Mouse (Mus musculus): ENCODE measurements around the gene Gm26602. TPM values are rescaled to one million over a fixed set of nuclear protein-coding genes. Genes with fewer than 3 reads are reported as not detected.

The Gm26602 gene
- polyA plus RNA-seq, 1 experiment from 2014 or later = 0.96 TPM

GRCm38 (mm10) chr10:79929967-79930825, 19.5 kb downstream of the Gm26602 start:
- peak overlapping the region; percentile 8; the same call in 1 of the 2 replicates for H3K9ac ChIP-seq
- H3K27ac ChIP-seq = peak overlapping the region; percentile 62
- peaks cover 41% of the 10 kb centered on the region for H3K36me3 ChIP-seq
- peak overlapping the region; percentile 100; the same call in 1 of the 2 replicates for H3K4me3 ChIP-seq (replicated peaks)
- WGBS = 81% methylated on average over 18 of the region's 18 CpGs
- H3K4me1 ChIP-seq = peaks cover 84% of the 10 kb centered on the region
- no peaks in the 10 kb centered on the region for H3K27me3 ChIP-seq
- H3K9me3 ChIP-seq (replicated peaks) = no peaks in the 10 kb centered on the region
- H3K4me2 ChIP-seq = peak overlapping the region; percentile 90; the same call in 1 of the 2 replicates
- ATAC-seq (replicated peaks; ENCODE audit: low FRiP score) = no peak

DNA sequence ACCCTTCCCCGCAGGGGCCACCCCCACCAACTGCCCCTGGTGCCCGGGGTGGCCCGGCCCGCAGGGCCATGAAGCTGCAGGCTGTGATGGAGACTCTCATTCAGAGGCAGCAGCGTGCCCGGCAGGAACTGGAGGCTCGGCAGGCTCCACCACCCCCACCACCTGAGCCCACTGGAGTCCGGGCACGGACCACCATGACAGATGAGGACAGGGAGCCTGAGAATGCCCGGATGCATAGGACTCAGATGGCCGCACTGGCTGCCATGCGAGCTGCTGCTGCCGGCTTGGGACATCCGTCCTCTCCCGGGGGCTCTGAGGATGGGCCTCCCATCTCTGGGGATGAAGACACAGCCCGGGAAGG, 20.1 kb downstream of the Gm26602 start:
- Histone ChIP-seq H3K9ac (no peak overlapping the region), H3K4me1 (peaks cover 84% of the 10 kb centered on the region), H3K4me2 (no peak overlapping the region), H3K9me3 (replicated peaks) (no peaks in the 10 kb centered on the region), H3K4me3 (replicated peaks) (no peak overlapping the region), H3K36me3 (peaks cover 47% of the 10 kb centered on the region), H3K27me3 (no peaks in the 10 kb centered on the region), H3K27ac (0 out of 2 replicates have a peak overlapping the region, but pooled peaks have one; percentile 18)
- WGBS = 88% methylated on average over 16 of the region's 16 CpGs
- ATAC-seq (replicated peaks; ENCODE audit: low FRiP score) = no peak

DNA sequence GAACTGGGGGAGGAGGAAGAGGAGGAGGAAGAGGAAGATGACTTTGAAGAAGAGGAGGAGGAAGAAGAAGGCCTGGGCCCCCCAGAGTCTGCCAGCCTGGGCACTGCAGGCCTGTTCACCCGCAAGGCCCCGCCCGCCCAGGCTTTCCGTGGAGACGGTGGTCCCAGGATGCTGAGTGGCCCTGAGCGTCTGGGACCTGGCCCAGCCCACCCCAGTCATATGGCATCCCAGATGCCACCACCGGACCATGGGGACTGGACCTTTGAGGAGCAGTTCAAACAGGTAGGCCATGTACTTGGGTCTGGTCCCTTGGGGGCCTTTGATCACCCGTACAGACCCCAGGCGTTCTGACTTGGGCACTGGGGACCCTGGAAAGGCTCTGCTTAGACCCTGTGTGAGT, 21.1 kb downstream of the Gm26602 start:
- 83% methylated on average over 9 of the region's 9 CpGs for WGBS
- no peak overlapping the region for H3K9ac ChIP-seq
- H3K27ac ChIP-seq = no peak overlapping the region
- H3K4me1 ChIP-seq = peaks cover 85% of the 10 kb centered on the region
- H3K27me3 ChIP-seq = no peaks in the 10 kb centered on the region
- H3K4me2 ChIP-seq = no peak overlapping the region
- no peak overlapping the region for H3K4me3 ChIP-seq (replicated peaks)
- H3K36me3 ChIP-seq = peaks cover 54% of the 10 kb centered on the region
- ATAC-seq (replicated peaks; ENCODE audit: low FRiP score) = no peak
- no peaks in the 10 kb centered on the region for H3K9me3 ChIP-seq (replicated peaks)

DNA sequence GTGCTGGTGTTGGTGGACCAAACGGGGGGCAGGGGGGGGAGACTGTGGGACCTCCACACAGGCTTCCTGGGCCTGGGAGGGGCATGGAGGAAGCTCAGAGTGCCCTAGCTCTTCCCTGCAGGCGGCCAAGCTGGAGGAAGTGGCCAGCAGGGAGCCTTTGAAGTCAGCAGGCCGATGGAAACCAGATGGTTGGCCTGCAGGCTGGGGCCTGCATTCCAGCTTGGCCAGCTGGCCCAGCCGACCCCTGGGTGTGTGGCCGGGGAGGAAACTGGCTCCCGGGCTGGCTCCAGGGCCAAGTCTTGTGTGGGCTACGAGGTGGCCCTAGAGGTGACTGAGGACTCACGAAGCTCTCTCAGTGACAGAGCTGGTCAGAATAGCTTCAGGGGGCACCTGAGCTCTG, 22.1 kb downstream of the Gm26602 start:
- 14% methylated on average over 8 of the region's 8 CpGs for WGBS
- Histone ChIP-seq H3K9me3 (replicated peaks) (no peaks in the 10 kb centered on the region), H3K4me2 (peak overlapping the region; percentile 26), H3K27ac (peak overlapping the region; percentile 82), H3K9ac (no peak overlapping the region), H3K36me3 (peaks cover 55% of the 10 kb centered on the region), H3K4me1 (peaks cover 94% of the 10 kb centered on the region), H3K4me3 (replicated peaks) (peak overlapping the region; percentile 6; the same call in 1 of the 2 replicates), H3K27me3 (no peaks in the 10 kb centered on the region)
- ATAC-seq (replicated peaks; ENCODE audit: low FRiP score) = peak; percentile 27; the same call in 1 of the 2 replicates

- H3K9ac ChIP-seq = no peak overlapping the region
These were observed 22.6 kb downstream of the Gm26602 start for GRCm38 (mm10) chr10:79933145-79933679.

DNA sequence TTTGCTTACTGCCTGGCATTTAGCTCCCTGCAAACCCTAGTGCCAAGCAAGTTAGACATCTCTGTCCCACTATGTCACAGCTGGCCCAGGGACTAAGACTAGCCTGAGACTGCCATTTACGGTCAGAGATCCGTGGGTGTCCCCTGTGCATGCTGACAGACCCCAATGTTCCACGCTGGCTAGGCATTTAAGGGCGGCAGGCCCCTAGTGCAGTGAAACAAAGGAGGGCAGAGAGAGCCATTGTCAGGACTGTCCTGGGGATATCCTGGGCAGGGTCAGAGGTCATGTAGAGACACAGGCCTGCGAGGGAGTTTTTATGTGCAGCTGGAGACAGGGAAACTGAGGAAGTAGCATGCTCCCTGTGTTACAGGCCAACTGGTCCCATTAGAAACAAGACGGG, 23.2 kb downstream of the Gm26602 start:
- Histone ChIP-seq H3K27me3 (no peaks in the 10 kb centered on the region), H3K4me1 (peaks cover 100% of the 10 kb centered on the region), H3K9ac (no peak overlapping the region), H3K27ac (peak overlapping the region; percentile 82), H3K36me3 (peaks cover 58% of the 10 kb centered on the region), H3K4me2 (no peak overlapping the region), H3K9me3 (replicated peaks) (no peaks in the 10 kb centered on the region), H3K4me3 (replicated peaks) (no peak overlapping the region)
- 65% methylated on average over 6 of the region's 6 CpGs for WGBS
- ATAC-seq (replicated peaks; ENCODE audit: low FRiP score) = no peak

More at GRCm38 (mm10) chr10:79933145-79933679, 22.6 kb downstream of the Gm26602 start:
- 66% methylated on average over 9 of the region's 9 CpGs for WGBS
- peaks cover 98% of the 10 kb centered on the region for H3K4me1 ChIP-seq
- H3K27ac ChIP-seq = peak overlapping the region; percentile 82
- no peak for ATAC-seq (replicated peaks; ENCODE audit: low FRiP score)
- peak overlapping the region; percentile 26; the same call in 1 of the 2 replicates for H3K4me2 ChIP-seq
- peak overlapping the region; percentile 6; the same call in 1 of the 2 replicates for H3K4me3 ChIP-seq (replicated peaks)
- no peaks in the 10 kb centered on the region for H3K27me3 ChIP-seq
- H3K36me3 ChIP-seq = peaks cover 58% of the 10 kb centered on the region
- H3K9me3 ChIP-seq (replicated peaks) = no peaks in the 10 kb centered on the region

DNA sequence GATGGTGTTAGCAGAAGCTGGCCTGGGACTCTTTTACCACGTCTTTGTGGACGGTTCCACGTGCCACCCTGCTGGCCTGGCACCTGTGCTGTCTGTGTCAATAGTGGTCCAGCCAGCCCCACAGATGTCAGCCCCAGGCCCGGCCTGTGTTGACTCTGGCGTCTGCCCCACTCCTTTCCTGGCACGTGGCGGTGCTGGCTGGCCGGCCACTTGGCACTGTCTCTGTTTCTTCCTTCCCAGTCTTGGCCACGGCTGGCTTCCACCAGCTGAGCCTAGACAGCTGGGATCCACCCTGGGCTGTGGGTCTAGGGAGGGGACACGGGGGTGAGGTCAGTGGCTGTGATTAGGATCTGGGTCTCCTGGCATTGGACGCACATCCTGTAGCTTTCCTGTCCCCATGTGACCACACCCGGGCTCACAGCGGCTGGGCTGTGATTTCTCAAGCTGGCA, 23.6 kb downstream of the Gm26602 start:
- peaks cover 100% of the 10 kb centered on the region for H3K4me1 ChIP-seq
- H3K9ac ChIP-seq = no peak overlapping the region
- no peak overlapping the region for H3K4me3 ChIP-seq (replicated peaks)
- H3K9me3 ChIP-seq (replicated peaks) = no peaks in the 10 kb centered on the region
- WGBS = 58% methylated on average over 13 of the region's 13 CpGs
- 0 out of 2 replicates have a peak overlapping the region, but pooled peaks have one; percentile 24 for H3K4me2 ChIP-seq
- peak overlapping the region; percentile 82 for H3K27ac ChIP-seq
- ATAC-seq (replicated peaks; ENCODE audit: low FRiP score) = peak; percentile 19; the same call in 1 of the 2 replicates
- H3K36me3 ChIP-seq = peaks cover 58% of the 10 kb centered on the region
- H3K27me3 ChIP-seq = no peaks in the 10 kb centered on the region

DNA sequence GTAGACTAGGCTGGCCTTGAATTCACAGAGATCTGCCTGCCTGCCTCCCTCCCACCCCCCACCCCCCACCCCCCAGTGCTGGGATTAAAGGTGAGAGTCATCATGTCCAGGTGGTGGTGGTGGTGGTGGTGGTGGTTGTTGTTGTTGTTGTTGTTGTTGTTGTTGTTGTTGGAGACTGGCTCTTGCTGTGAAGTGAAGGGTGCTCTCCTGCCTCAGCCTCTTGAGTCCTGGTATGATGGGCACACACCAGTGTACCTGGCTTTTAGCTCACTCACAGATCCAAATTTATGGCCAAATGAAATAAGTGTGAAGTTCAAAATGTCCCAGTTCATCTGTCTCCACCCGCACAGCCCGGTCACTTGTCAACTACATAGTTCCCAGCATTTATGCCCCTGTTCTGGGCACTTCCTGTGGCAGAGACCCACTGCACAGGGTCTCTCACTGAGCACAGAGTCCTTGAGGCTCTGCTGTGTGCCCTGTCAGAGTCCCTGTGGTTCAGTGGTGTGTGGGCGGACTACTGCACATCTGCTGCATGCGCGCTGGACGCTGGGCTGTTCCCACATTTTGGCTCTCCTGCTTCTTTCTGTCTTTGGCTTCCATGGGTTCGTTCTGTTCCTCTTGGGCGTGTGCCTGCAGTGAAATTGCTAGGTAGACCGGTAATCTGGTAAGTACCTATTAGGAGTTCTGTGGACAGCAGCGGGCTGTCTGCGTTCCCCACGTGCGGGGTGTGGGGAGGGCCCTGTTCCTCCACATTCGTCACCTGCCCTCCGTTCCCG, 24.3 kb downstream of the Gm26602 start:
- no peak overlapping the region for H3K4me3 ChIP-seq (replicated peaks)
- H3K4me1 ChIP-seq = peaks cover 100% of the 10 kb centered on the region
- H3K9me3 ChIP-seq (replicated peaks) = no peaks in the 10 kb centered on the region
- H3K36me3 ChIP-seq = peaks cover 58% of the 10 kb centered on the region
- ATAC-seq (replicated peaks; ENCODE audit: low FRiP score) = no peak
- H3K9ac ChIP-seq = no peak overlapping the region
- no peaks in the 10 kb centered on the region for H3K27me3 ChIP-seq
- 82% methylated on average over 16 of the region's 16 CpGs for WGBS
- H3K4me2 ChIP-seq = 0 out of 2 replicates have a peak overlapping the region, but pooled peaks have one; percentile 24
- 0 out of 2 replicates have a peak overlapping the region, but pooled peaks have one; percentile 82 for H3K27ac ChIP-seq

DNA sequence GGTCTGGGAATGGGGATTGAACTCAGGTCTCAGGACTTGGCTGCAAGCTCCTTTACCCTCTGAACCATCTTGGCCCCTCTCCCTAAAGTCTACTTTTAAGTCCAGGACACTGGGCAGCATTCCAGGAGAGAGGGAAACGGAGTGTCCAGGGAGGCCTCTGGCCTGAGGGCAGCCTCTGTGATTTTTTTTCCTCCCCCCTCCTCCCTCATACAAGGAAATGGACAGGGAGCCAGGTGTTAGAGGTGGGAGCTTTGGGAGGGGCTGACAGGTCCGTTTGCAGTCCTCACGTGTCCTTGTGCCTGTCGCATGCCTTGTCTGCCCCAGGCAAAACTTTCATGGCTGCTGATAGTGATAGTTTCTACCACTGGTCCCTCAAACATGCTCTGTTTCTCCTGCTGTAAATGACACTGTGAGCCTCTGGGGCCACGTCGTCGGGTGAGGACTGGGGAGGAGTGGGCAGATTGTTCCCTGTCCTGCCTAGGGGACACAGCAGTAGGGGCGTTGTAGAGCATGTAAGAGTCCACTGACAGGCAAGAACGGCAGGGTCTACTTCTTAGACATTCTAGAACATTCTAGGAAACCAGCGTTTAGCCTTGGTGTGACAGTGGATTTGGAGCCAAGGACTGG, 25.7 kb downstream of the Gm26602 start:
- H3K4me3 ChIP-seq (replicated peaks) = no peak overlapping the region
- H3K27me3 ChIP-seq = no peaks in the 10 kb centered on the region
- peaks cover 95% of the 10 kb centered on the region for H3K4me1 ChIP-seq
- H3K27ac ChIP-seq = peak overlapping the region; percentile 91
- 53% methylated on average over 10 of the region's 10 CpGs for WGBS
- peaks cover 58% of the 10 kb centered on the region for H3K36me3 ChIP-seq
- H3K4me2 ChIP-seq = 0 out of 2 replicates have a peak overlapping the region, but pooled peaks have one; percentile 13
- H3K9ac ChIP-seq = 0 out of 2 replicates have a peak overlapping the region, but pooled peaks have one; percentile 0
- no peaks in the 10 kb centered on the region for H3K9me3 ChIP-seq (replicated peaks)
- no peak for ATAC-seq (replicated peaks; ENCODE audit: low FRiP score)

DNA sequence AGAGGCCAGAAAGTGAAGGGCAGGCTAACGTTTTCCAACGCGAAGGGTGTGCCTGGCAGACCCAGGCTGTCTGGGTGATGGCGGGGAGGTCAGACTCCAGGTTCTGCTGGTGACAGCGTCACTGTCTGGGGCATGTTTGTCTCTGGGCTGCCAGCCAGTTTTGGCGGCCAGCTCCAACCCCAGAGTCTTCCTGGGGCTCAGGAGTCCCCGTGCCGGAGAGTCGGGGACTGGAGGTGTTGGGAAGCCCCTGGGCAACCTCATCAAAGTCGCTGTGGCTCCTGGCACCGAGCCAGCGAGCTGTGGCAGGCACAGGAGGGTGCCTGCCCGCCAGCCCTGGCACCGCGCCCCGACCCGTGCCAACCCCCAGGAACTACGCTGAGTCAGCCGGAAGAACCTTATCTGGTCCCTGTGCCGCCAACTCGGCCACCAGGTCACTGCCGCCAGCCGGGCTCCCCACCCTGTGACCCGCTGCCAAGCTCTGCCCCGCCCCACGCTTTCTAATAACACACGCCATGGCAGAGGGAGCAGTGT, 26.3 kb downstream of the Gm26602 start:
- WGBS = 63% methylated on average over 27 of the region's 27 CpGs
- Histone ChIP-seq H3K4me3 (replicated peaks) (no peak overlapping the region), H3K27ac (peak overlapping the region; percentile 91)

More for the DNA sequence above, 26.3 kb downstream of the Gm26602 start:
- Histone ChIP-seq H3K36me3 (peaks cover 58% of the 10 kb centered on the region), H3K27me3 (no peaks in the 10 kb centered on the region), H3K4me2 (peak overlapping the region; percentile 13; the same call in 1 of the 2 replicates), H3K9me3 (replicated peaks) (no peaks in the 10 kb centered on the region), H3K4me1 (peaks cover 89% of the 10 kb centered on the region), H3K9ac (0 out of 2 replicates have a peak overlapping the region, but pooled peaks have one; percentile 0)
- ATAC-seq (replicated peaks; ENCODE audit: low FRiP score) = no peak

Data from kidney, embryonic 15.5 days (tissue).